Mouse (Mus musculus): ENCODE results near the gene Auts2.

DNA sequence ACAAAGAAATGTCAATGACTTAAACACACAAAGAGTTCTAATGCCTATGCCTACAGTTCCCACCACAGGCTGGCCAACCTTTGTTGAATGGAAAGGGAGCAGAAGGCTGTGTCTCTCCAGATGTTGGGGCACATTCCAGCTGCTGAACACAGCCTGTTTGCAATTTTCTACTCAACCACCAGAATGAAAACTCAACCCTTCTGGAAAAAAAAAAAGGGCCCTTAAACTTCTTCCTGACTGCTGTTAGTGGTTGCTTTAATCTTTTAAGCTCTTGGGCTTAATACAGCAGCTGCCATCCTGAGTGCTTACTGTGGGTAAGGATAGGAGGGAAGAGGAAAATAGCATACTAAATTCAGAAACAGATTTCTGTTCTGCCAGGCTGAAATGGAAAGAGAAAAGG is 333.4 kb downstream of the Auts2 start:
- TF ChIP-seq CTCF (IDR thresholded peaks at IDR 0.05): no peak
- no peak for TF ChIP-seq EP300 (IDR thresholded peaks at IDR 0.05)

Measured in lung, postnatal 0 days (tissue).